Mouse (Mus musculus) CH12.LX (cell line): Measurements from ENCODE around the gene Grifin. TPM values are rescaled to one million over a fixed set of nuclear protein-coding genes. Genes with fewer than 3 reads are reported as not detected.

Source experiments
- DNase-seq: peaks from one replicate; pipeline ENCODE4 v3.0.0-alpha.2; 2013; ENCODE audit errors: extremely low read depth
- H3K27ac ChIP-seq: 2 replicates; pipeline ENCODE4 v1.5.1; 2012; ENCODE audit warnings: low read depth, mild to moderate bottlenecking, control low read depth, moderate library complexity; ENCODE audit not compliant: insufficient read depth
- H3K27me3 ChIP-seq: replicated peaks from 2 replicates; pipeline ENCODE3; 2012; ENCODE audit warnings: inconsistent platforms
- H3K36me3 ChIP-seq, 2 experiments: replicated peaks in 1 of 2; 2 replicates each; pipeline versions ENCODE3 to v1.6.1; 2012; ENCODE audit warnings: inconsistent platforms in 1 of 2, low read length in 1 of 2, mild to moderate bottlenecking in 1 of 2, mixed read lengths in 1 of 2, moderate library complexity in 1 of 2; ENCODE audit not compliant: control insufficient read depth in 1 of 2, insufficient read depth in 1 of 2
- H3K4me1 ChIP-seq, 2 experiments: 2 replicates each; pipeline ENCODE4 v1.6.1; 2012; ENCODE audit warnings: inconsistent platforms in 1 of 2, moderate library complexity in 1 of 2; ENCODE audit not compliant: insufficient read depth in 2 of 2, control insufficient read depth in 1 of 2
- H3K4me2 ChIP-seq: 2 replicates; pipeline ENCODE4 v1.6.1; 2012; ENCODE audit warnings: low read depth, mild to moderate bottlenecking, control low read depth; ENCODE audit not compliant: poor library complexity, insufficient read depth, severe bottlenecking
- H3K4me3 ChIP-seq, 3 experiments: fragments of 150-350 bp in 1 of 3; sonication (generic) in 1 of 3; replicated peaks in 1 of 3; 2 replicates each; pipeline versions ENCODE3 to v1.5.1; 2011 to 2012; ENCODE audit warnings: low read depth in 2 of 3, low read length in 2 of 3, mild to moderate bottlenecking in 2 of 3, moderate library complexity in 2 of 3, control low read depth in 1 of 3, improper control_type of control experiment in 1 of 3, inconsistent platforms in 1 of 3, mixed read lengths in 1 of 3; ENCODE audit not compliant: poor library complexity in 1 of 3
- H3K79me2 ChIP-seq: replicated peaks from 2 replicates; pipeline ENCODE4 v1.6.1; 2012; ENCODE audit warnings: mild to moderate bottlenecking, moderate library complexity; ENCODE audit not compliant: control insufficient read depth, poor library complexity, insufficient read depth, severe bottlenecking; ENCODE audit errors: extremely low read depth
- H3K9ac ChIP-seq: 2 replicates; pipeline ENCODE4 v1.6.1; 2012; ENCODE audit warnings: low read depth, mild to moderate bottlenecking, control low read depth, moderate library complexity; ENCODE audit not compliant: insufficient read depth
- H3K9me3 ChIP-seq: replicated peaks from 2 replicates; pipeline ENCODE3; 2012; ENCODE audit warnings: low read length, inconsistent platforms, mixed read lengths
- BHLHE40 ChIP-seq: IDR thresholded peaks from 2 replicates; pipeline ENCODE4 v1.6.1; 2011; ENCODE audit warnings: mild to moderate bottlenecking, low read depth, low read length, improper control_type of control experiment
- CHD1 ChIP-seq: IDR thresholded peaks from 2 replicates; pipeline ENCODE4 v1.6.1; 2012; ENCODE audit warnings: low read depth, low read length, improper control_type of control experiment, inconsistent platforms
- ELF1 ChIP-seq: IDR thresholded peaks from 2 replicates; pipeline ENCODE4 v1.6.1; 2014; ENCODE audit warnings: low read depth, mild to moderate bottlenecking, inconsistent platforms, low read length, improper control_type of control experiment
- ETS1 ChIP-seq: conservative IDR thresholded peaks from 2 replicates; pipeline ENCODE4 v1.6.1; 2012; ENCODE audit warnings: low read depth, mild to moderate bottlenecking, inconsistent platforms, low read length, improper control_type of control experiment, moderate library complexity
- GABPA ChIP-seq: IDR thresholded peaks from 2 replicates; pipeline ENCODE4 v1.6.1; 2012; ENCODE audit warnings: low read depth, low read length, improper control_type of control experiment, inconsistent platforms; ENCODE audit not compliant: insufficient replicate concordance
- IRF4 ChIP-seq: IDR thresholded peaks from 2 replicates; pipeline ENCODE4 v1.6.1; 2014; ENCODE audit warnings: low read depth, mild to moderate bottlenecking, inconsistent platforms, low read length, improper control_type of control experiment
- MAZ ChIP-seq: IDR thresholded peaks from 2 replicates; pipeline ENCODE4 v1.6.1; 2012; ENCODE audit warnings: low read depth, mild to moderate bottlenecking, inconsistent platforms, low read length, improper control_type of control experiment, moderate library complexity
- MEF2A ChIP-seq: IDR thresholded peaks from 2 replicates; pipeline ENCODE4 v1.6.1; 2014; ENCODE audit warnings: low read depth, mild to moderate bottlenecking, inconsistent platforms, low read length, improper control_type of control experiment, borderline replicate concordance
- MYC ChIP-seq: IDR thresholded peaks from 2 replicates; pipeline ENCODE4 v1.6.1; 2011; ENCODE audit warnings: low read depth, mild to moderate bottlenecking, improper control_type of control experiment, low read length
- NELFE ChIP-seq: IDR thresholded peaks from 2 replicates; pipeline ENCODE4 v1.6.1; 2011; ENCODE audit warnings: low read depth, low read length, improper control_type of control experiment
- NRF1 ChIP-seq: IDR thresholded peaks from 2 replicates; pipeline ENCODE4 v1.6.1; 2014; ENCODE audit warnings: low read depth, mild to moderate bottlenecking, inconsistent platforms, low read length, improper control_type of control experiment, moderate library complexity
- PAX5 ChIP-seq: IDR thresholded peaks from 2 replicates; pipeline ENCODE4 v1.6.1; 2012; ENCODE audit warnings: low read length, inconsistent platforms, mixed read lengths
- RAD21 ChIP-seq: IDR thresholded peaks from 2 replicates; pipeline ENCODE4 v1.6.1; 2011; ENCODE audit warnings: low read depth, mild to moderate bottlenecking, low read length, improper control_type of control experiment, moderate library complexity
- RCOR1 ChIP-seq: conservative IDR thresholded peaks from 2 replicates; pipeline ENCODE4 v1.6.1; 2012; ENCODE audit warnings: low read depth, mild to moderate bottlenecking, inconsistent platforms, low read length, improper control_type of control experiment
- SMC3 ChIP-seq: IDR thresholded peaks from 2 replicates; pipeline ENCODE4 v1.6.1; 2011; ENCODE audit warnings: low read depth, low read length, improper control_type of control experiment
- UBTF ChIP-seq: IDR thresholded peaks from 2 replicates; pipeline ENCODE4 v1.6.1; 2012; ENCODE audit warnings: low read depth, mild to moderate bottlenecking, inconsistent platforms, low read length, improper control_type of control experiment, moderate library complexity
- USF1 ChIP-seq: IDR thresholded peaks from 2 replicates; pipeline ENCODE4 v1.6.1; 2014; ENCODE audit warnings: low read depth, mild to moderate bottlenecking, inconsistent platforms, low read length, improper control_type of control experiment
- ZC3H11A ChIP-seq: IDR thresholded peaks from 2 replicates; pipeline ENCODE4 v1.6.1; 2012; ENCODE audit warnings: low read depth, mild to moderate bottlenecking, inconsistent platforms, low read length, improper control_type of control experiment
- ZMIZ1 ChIP-seq: IDR thresholded peaks from 2 replicates; pipeline ENCODE4 v1.6.1; 2012; ENCODE audit warnings: low read depth, mild to moderate bottlenecking, inconsistent platforms, low read length, improper control_type of control experiment
- dilution Hi-C: fragments of 300-500 bp; cut with MboI; formaldehyde crosslinking; loops from 2 replicates; pipeline ENCODE4 v1.14.3; 2020; ENCODE audit warnings: low sequenced_read_pairs; ENCODE audit not compliant: extremely low pct_unique_long_range_greater_than_20kb, extremely low pct_ligation_motif_present
- in situ Hi-C: fragments of 300-500 bp; cut with MboI; formaldehyde crosslinking; loops from 3 replicates; pipeline ENCODE4 v1.14.3; 2019; ENCODE audit warnings: low sequenced_read_pairs, low pct_ligation_motif_present, low pct_unique_long_range_greater_than_20kb, mixed read lengths
- polyA plus RNA-seq: library from polyadenylated mRNA; unstranded; fragments of >175 nt; gene quantifications from 2 replicates; pipeline ENCODE4 v1.2.1, GENCODE M21; 2012; ENCODE audit warnings: low read depth; ENCODE audit not compliant: insufficient read length
- total RNA-seq, 2 experiments: library from RNA; depleted of rRNA; stranded (reverse); fragments of 300-350 nt in 1 of 2; fragments of >200 nt in 1 of 2; gene quantifications; 2 replicates each; pipeline ENCODE4 v1.2.3; 2012 to 2014

The Grifin gene
- total and polyA plus RNA-seq, 3 experiments: not detected

DNA sequence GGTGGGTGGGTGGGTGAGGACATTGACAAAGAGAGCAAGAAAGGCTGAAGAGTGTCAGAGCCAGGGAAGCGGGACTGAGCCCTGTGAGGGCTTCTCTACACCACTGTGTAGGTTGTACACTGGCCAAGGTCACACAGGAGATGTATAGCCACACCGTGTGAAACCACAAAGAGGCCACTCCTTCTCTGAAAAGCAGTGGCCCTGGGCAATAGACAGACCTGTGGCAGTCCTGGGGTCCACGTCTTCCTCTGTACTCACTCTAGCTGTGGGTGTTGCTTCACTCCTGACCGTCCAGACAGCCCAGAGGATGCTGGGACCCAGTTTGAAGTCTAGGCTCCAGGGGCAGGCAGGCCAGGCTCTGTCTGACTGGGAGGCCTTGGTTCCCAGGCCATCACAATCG is 30.0 kb upstream of the Grifin start:
- no peak for DNase-seq
- H3K9me3 ChIP-seq: no peaks in the 10 kb centered on the region
- no peaks in the 10 kb centered on the region for H3K36me3 ChIP-seq
- H3K79me2 ChIP-seq: no peaks in the 10 kb centered on the region
- H3K4me1 ChIP-seq: peaks cover 2 to 18% of the 10 kb centered on the region in 2 experiments; a peak in 3 of 4 replicates
- no peak overlapping the region for H3K4me3 ChIP-seq
- in situ Hi-C loops: no loop called here
- H3K27me3 ChIP-seq: peaks cover 51% of the 10 kb centered on the region
- no peak overlapping the region for H3K27ac ChIP-seq
- H3K4me2 ChIP-seq: no peak overlapping the region
- TF ChIP-seq MYC: no peak
- TF ChIP-seq RCOR1: no peak
- no peak for TF ChIP-seq ZMIZ1
- no peak for TF ChIP-seq NRF1
- TF ChIP-seq NELFE: no peak
- TF ChIP-seq BHLHE40: no peak
- TF ChIP-seq USF1: no peak
- TF ChIP-seq GABPA: no peak
- TF ChIP-seq IRF4: no peak
- TF ChIP-seq ELF1: no peak
- no peak for TF ChIP-seq MEF2A
- TF ChIP-seq UBTF: no peak
- no peak for TF ChIP-seq RAD21
- no peak for TF ChIP-seq MAZ
- no peak for TF ChIP-seq CHD1
- TF ChIP-seq ZC3H11A: no peak
- TF ChIP-seq SMC3: no peak
- no peak for TF ChIP-seq PAX5
- no peak overlapping the region for H3K9ac ChIP-seq
- dilution Hi-C loops: no loop called here

DNA sequence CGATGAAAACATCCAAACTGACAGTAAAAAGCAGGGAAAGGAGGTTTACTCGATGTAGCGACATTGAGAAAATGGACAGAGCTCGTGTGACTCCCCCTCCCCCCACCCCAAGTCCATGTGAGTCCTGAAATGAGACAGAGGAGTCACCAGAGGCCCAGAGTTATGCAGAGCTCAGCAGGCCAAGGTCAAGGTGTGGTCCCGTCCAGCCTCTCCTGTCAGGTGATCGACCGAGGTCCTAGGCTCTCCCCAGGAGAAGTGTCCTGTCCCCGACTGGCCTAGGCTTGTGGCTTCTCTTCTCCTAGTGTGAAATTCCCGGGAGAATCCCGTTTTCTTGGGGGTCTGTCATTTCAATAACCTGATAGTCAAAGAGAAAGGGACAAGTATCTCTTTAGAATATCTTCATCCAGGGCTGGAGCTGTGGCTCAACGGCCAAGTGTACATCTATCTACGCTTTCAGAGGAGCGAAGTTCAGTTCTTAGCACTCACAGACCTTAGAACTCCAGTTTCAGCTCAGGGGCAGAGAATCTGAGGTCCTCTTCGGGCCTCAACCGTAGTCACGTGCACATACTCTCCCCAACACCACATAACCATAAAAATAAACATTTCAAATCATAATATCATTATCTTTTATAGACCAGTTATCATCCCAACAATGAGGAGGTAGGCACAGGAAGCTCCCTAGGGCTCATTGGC is 24.4 kb upstream of the Grifin start:
- no peak overlapping the region for H3K4me2 ChIP-seq
- no peaks in the 10 kb centered on the region for H3K9me3 ChIP-seq
- peaks cover 71% of the 10 kb centered on the region for H3K27me3 ChIP-seq
- no peak overlapping the region for H3K4me3 ChIP-seq
- H3K79me2 ChIP-seq: no peaks in the 10 kb centered on the region
- TF ChIP-seq NELFE: no peak
- no peak for TF ChIP-seq ETS1
- in situ Hi-C loops (no loop called here), dilution Hi-C loops (no loop called here)
- no peak overlapping the region for H3K9ac ChIP-seq
- no peaks in the 10 kb centered on the region for H3K36me3 ChIP-seq
- DNase-seq: no peak
- no peaks in the 10 kb centered on the region for H3K4me1 ChIP-seq
- no peak overlapping the region for H3K27ac ChIP-seq
